Mouse (Mus musculus): Measurements from ENCODE around the gene Helb.

DNA sequence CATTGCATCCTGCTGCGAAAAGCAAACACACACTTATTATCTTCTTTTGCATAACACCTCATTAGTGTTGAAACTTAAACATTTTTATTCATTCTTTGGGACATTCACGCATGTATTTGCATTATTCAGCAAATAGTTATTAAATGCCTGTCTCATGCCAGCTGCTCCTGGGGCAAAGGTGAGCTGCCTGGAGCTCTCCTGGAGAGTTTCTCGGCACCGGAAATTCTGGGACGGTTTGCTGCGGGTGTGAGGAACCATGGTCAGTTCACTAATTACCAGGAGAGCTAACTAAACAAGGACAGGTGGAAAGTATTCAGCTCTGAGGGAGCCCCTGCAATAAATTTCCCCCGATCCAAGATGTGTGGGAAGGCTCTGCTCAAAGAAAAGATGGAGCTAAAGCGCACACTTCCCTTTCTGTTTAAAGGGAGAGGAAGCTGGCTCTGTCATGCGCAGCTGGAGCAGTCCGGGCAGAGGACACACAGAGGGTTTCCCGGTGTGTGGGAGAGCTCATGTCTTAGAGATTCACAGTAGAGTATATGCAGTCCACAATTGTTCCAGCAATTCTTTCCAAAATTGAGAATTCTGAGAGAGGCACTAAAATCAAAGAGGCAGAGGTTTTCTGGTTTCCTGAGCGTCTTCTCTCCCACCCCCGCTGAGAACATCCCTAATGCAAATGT lies 16.0 kb upstream of the Helb start:
- TF ChIP-seq EP300 (IDR thresholded peaks at IDR 0.05; ENCODE audit: low read depth) = no peak
- no peak for TF ChIP-seq CTCF (IDR thresholded peaks at IDR 0.05; ENCODE audit: low read depth)
